Mouse (Mus musculus): ENCODE data around the gene Pcsk6.

- TF ChIP-seq CTCF (IDR thresholded peaks at IDR 0.05; ENCODE audit: low read depth, low read length) (no peak), GATA1 (IDR thresholded peaks at IDR 0.05; ENCODE audit: borderline replicate concordance, low read length) (no peak), TAL1 (conservative IDR thresholded peaks at IDR 0.05; ENCODE audit: low read depth, low read length) (no peak), POLR2AphosphoS5 (IDR thresholded peaks at IDR 0.05; ENCODE audit: insufficient replicate concordance, low read depth, low read length) (no peak), GATA2 (IDR thresholded peaks at IDR 0.05; ENCODE audit: borderline replicate concordance, low read depth, low read length) (no peak)
Observed at GRCm38 (mm10) chr7:65977286-65977685, 115.8 kb downstream of the Pcsk6 start.
